Mouse (Mus musculus) heart, adult 2 months (tissue): Measurements from ENCODE around the gene Syt15. TPM values are rescaled to one million over a fixed set of nuclear protein-coding genes. Genes with fewer than 3 reads are reported as not detected.

Experiments
- DNase-seq, 2 experiments: peaks; one replicate each; pipeline ENCODE4 v3.0.0; 2021
- H3K27ac ChIP-seq: fragments of 200-600 bp; 2 replicates; pipeline ENCODE4 v1.8.1; 2022
- H3K27me3 ChIP-seq: fragments of 200-500 bp; 2 replicates; pipeline ENCODE4 v1.6.1; 2012; ENCODE audit warnings: mild to moderate bottlenecking, low read length, inconsistent platforms, mixed read lengths; ENCODE audit not compliant: control insufficient read depth, insufficient read depth
- H3K36me3 ChIP-seq: fragments of 200-500 bp; 2 replicates; pipeline ENCODE4 v1.6.1; 2012; ENCODE audit warnings: low read length, inconsistent platforms; ENCODE audit not compliant: control insufficient read depth, insufficient read depth
- H3K4me1 ChIP-seq: fragments of 200-500 bp; 2 replicates; pipeline ENCODE4 v1.6.1; 2011; ENCODE audit warnings: low read length; ENCODE audit not compliant: control insufficient read depth, insufficient read depth
- H3K4me3 ChIP-seq: fragments of 200-600 bp; 2 replicates; pipeline ENCODE4 v1.8.1; 2022
- H3K79me2 ChIP-seq: fragments of 200-500 bp; replicated peaks from 2 replicates; pipeline ENCODE4 v1.6.1; 2012; ENCODE audit warnings: mild to moderate bottlenecking, inconsistent platforms, low read length, moderate library complexity, mixed read lengths; ENCODE audit not compliant: control insufficient read depth, insufficient read depth
- H3K9ac ChIP-seq: fragments of 200-500 bp; 2 replicates; pipeline ENCODE4 v1.6.1; 2012; ENCODE audit warnings: low read depth, mild to moderate bottlenecking, control low read depth, inconsistent platforms, low read length, mixed read lengths
- CTCF ChIP-seq: fragments of 200-600 bp; IDR thresholded peaks from 2 replicates; pipeline ENCODE4 v1.8.1; 2022; ENCODE audit warnings: antibody characterized with exemption, mild to moderate bottlenecking, moderate library complexity
- EP300 ChIP-seq: fragments of 200-500 bp; IDR thresholded peaks from 2 replicates; pipeline ENCODE4 v1.6.1; 2011; ENCODE audit warnings: low read depth, low read length, control low read depth; ENCODE audit not compliant: insufficient read depth
- POLR2A ChIP-seq: fragments of 200-500 bp; IDR thresholded peaks from 2 replicates; pipeline ENCODE4 v1.6.1; 2011; ENCODE audit warnings: mild to moderate bottlenecking, low read depth, low read length, control low read depth; ENCODE audit not compliant: insufficient read depth
- WGBS: fragments of 180-500 bp; shearing (Covaris S2); methylation state at CpG from one replicate; pipeline ENCODE4 v1.1.7; 2018; 5-methylcytosine and 5-hydroxymethylcytosine counted together
- intact Hi-C: fragments of 180-260 bp; cut with DNase I; formaldehyde crosslinking; loops from one replicate; pipeline ENCODE4 v1.15.1; 2025
- polyA plus RNA-seq: library from polyadenylated mRNA; depleted of rRNA; stranded (reverse); fragments of >200 nt; gene quantifications from 2 replicates; pipeline ENCODE4 v1.2.3, GENCODE M21; 2012; rRNA removed
- total RNA-seq, 2 experiments: library from RNA; stranded (reverse); gene quantifications; 2 replicates each; pipeline ENCODE4 v1.2.3; 2021

The Syt15 gene
- total and polyA plus RNA-seq, 3 experiments, result 0.43 to 1.6 (median 0.78) TPM

- H3K4me3 ChIP-seq, result no peak overlapping the region
- WGBS, result 83% methylated on average over 4 of the region's 4 CpGs
- no peak for TF ChIP-seq CTCF
- TF ChIP-seq EP300, result no peak
- TF ChIP-seq POLR2A, result no peak
- no peaks in the 10 kb centered on the region for H3K36me3 ChIP-seq
- no peak for DNase-seq
- H3K27ac ChIP-seq, result no peak overlapping the region
- intact Hi-C loops, result no loop called here
- no peak overlapping the region for H3K9ac ChIP-seq
- H3K27me3 ChIP-seq, result no peaks in the 10 kb centered on the region
- no peaks in the 10 kb centered on the region for H3K79me2 ChIP-seq
- H3K4me1 ChIP-seq, result no peaks in the 10 kb centered on the region
Observed at GRCm38 (mm10) chr14:34275225-34275624, 55.8 kb downstream of the Syt15 start.

GRCm38 (mm10) chr14:34279726-34280125 is 60.3 kb downstream of the Syt15 start:
- Histone ChIP-seq H3K27me3 (no peaks in the 10 kb centered on the region), H3K4me1 (no peaks in the 10 kb centered on the region), H3K79me2 (no peaks in the 10 kb centered on the region), H3K36me3 (no peaks in the 10 kb centered on the region), H3K27ac (no peak overlapping the region), H3K4me3 (no peak overlapping the region), H3K9ac (no peak overlapping the region)
- TF ChIP-seq POLR2A, result no peak
- no peak for TF ChIP-seq EP300
- no peak for TF ChIP-seq CTCF
- WGBS, result 34% methylated on average over 4 of the region's 4 CpGs
- no peak for DNase-seq
- intact Hi-C loops, result no loop called here

Other genes starting within 250 kb of the Syt15 start
- gene Zfp488, start 240.8 kb upstream of the Syt15 start, total RNA-seq, result not detected
- not detected in 2 replicates for gene Zfp488, start 240.8 kb upstream of the Syt15 start, polyA plus RNA-seq
- gene Gm30083, start 204.4 kb upstream of the Syt15 start, total RNA-seq, result not detected
- gene Gm30083, start 204.4 kb upstream of the Syt15 start, polyA plus RNA-seq, result not detected in 2 replicates
- not detected for gene Gm5460, start 202.8 kb upstream of the Syt15 start, total RNA-seq
- not detected in 2 replicates for gene Gm5460, start 202.8 kb upstream of the Syt15 start, polyA plus RNA-seq
- gene Antxrl, start 166.9 kb upstream of the Syt15 start, total RNA-seq, result not detected
- 0.06 TPM in 2 replicates for gene Antxrl, start 166.9 kb upstream of the Syt15 start, polyA plus RNA-seq
- gene Anxa8, start 133.6 kb upstream of the Syt15 start, total RNA-seq, result 1 to 10 TPM; 2.5 to 3.1 TPM
- 2.0 and 4.0 TPM in 2 replicates for gene Anxa8, start 133.6 kb upstream of the Syt15 start, polyA plus RNA-seq
- gene A630023A22Rik, start 116.8 kb upstream of the Syt15 start, total RNA-seq, result not detected
- not detected in 2 replicates for gene A630023A22Rik, start 116.8 kb upstream of the Syt15 start, polyA plus RNA-seq
- gene Npy4r, start 67.1 kb upstream of the Syt15 start, total RNA-seq, result under 1 TPM; 0.08 to 0.18 TPM
- gene Npy4r, start 67.1 kb upstream of the Syt15 start, polyA plus RNA-seq, result 0.80 and 1.1 TPM in 2 replicates
- under 1 TPM; 0.23 to 0.26 TPM for gene Gprin2, start 17.9 kb upstream of the Syt15 start, total RNA-seq
- 0.10 and 0.20 TPM in 2 replicates for gene Gprin2, start 17.9 kb upstream of the Syt15 start, polyA plus RNA-seq
- gene Shld2, start 90.9 kb downstream of the Syt15 start, total RNA-seq, result 1 to 10 TPM; 7.8 to 9.9 TPM
- gene Shld2, start 90.9 kb downstream of the Syt15 start, polyA plus RNA-seq, result 2.4 and 3.5 TPM in 2 replicates
- 100 to 1,000 TPM; 127 to 148 TPM for gene Glud1, start 91.1 kb downstream of the Syt15 start, total RNA-seq
- gene Glud1, start 91.1 kb downstream of the Syt15 start, polyA plus RNA-seq, result 52.1 and 73.2 TPM in 2 replicates
- not detected for gene Fam25c, start 135.8 kb downstream of the Syt15 start, total RNA-seq
- gene Fam25c, start 135.8 kb downstream of the Syt15 start, polyA plus RNA-seq, result not detected in 2 replicates
- gene Sncg, start 155.2 kb downstream of the Syt15 start, total RNA-seq, result 10 to 100 TPM; 11.5 to 12.9 TPM
- 14.2 and 15.2 TPM in 2 replicates for gene Sncg, start 155.2 kb downstream of the Syt15 start, polyA plus RNA-seq
- 10 to 100 TPM; 30.4 to 44.1 TPM for gene Mmrn2, start 155.9 kb downstream of the Syt15 start, total RNA-seq
- 17.6 and 29.4 TPM in 2 replicates for gene Mmrn2, start 155.9 kb downstream of the Syt15 start, polyA plus RNA-seq